Mouse (Mus musculus): ENCODE measurements at regions not wholly inside any gene's neighbourhood (a gene's known extent, or its start where the extent isn't known, plus 50 kb on each side); places are given as distances from the start of the nearest gene placed in this dataset.

GRCm38 (mm10) chr14:33797551-33798303 is 125.7 kb upstream of the Gdf10 start:
- DNase-seq (ENCODE audit: extremely low spot score) = no peak

GRCm38 (mm10) chr14:33804321-33804720 is 119.1 kb upstream of the Gdf10 start:
- DNase-seq (ENCODE audit: extremely low spot score) = no peak

GRCm38 (mm10) chr14:33804721-33805120 is 118.7 kb upstream of the Gdf10 start:
- DNase-seq (ENCODE audit: extremely low spot score) = no peak

- no peak for DNase-seq (ENCODE audit: extremely low spot score)
These were observed 116.2 kb upstream of the Gdf10 start for GRCm38 (mm10) chr14:33807196-33807595.

GRCm38 (mm10) chr14:33808593-33809265 is 114.7 kb upstream of the Gdf10 start:
- DNase-seq (ENCODE audit: extremely low spot score) = peak; percentile 45

- no peak for DNase-seq (ENCODE audit: extremely low spot score)
These were observed 112.8 kb upstream of the Gdf10 start for GRCm38 (mm10) chr14:33810584-33810983.

DNA sequence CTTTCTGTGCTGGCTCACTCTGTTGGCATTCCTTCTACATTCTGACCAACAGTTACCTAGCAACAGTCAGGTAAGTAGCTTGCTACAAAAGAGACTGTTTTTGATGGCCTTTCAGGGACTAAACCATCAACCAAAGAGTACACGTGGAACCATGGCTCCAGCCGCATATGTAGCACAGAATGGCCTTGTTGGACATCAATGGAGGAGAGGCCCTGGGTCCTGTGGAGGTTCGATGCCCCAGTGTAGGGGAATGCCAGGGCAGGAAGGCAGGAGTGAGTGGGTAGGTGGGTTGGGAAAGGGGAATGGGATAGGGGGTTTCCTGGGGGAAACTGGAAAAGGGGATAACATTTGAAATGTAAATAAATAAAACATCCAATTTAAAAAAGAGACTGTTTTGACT is 112.1 kb upstream of the Gdf10 start:
- no peak for DNase-seq (ENCODE audit: extremely low spot score)

GRCm38 (mm10) chr14:33812266-33812665 is 111.1 kb upstream of the Gdf10 start:
- no peak for DNase-seq (ENCODE audit: extremely low spot score)

- no peak for DNase-seq (ENCODE audit: extremely low spot score)
These were observed 110.6 kb upstream of the Gdf10 start for GRCm38 (mm10) chr14:33812772-33813171.

DNA sequence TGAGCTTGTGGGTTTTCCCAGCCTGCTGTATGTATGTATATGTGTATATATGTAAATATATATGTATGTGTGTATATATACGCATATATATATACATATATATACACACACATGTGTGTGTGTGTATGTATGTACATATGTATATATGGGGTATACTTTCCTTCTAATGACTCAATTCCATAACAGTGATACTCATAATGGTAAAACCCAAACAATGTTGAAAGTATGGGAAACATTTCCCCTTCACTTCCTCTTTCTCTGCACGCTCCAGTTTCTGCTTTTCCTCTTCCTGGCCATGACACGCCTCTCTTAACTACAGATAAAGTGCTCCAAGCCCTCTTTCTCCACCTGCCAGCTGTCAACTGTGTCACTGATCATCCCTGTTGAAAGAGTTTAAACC is 110.1 kb upstream of the Gdf10 start:
- DNase-seq (ENCODE audit: extremely low spot score) = no peak

GRCm38 (mm10) chr14:33814107-33814506 is 109.3 kb upstream of the Gdf10 start:
- DNase-seq (ENCODE audit: extremely low spot score) = no peak

DNA sequence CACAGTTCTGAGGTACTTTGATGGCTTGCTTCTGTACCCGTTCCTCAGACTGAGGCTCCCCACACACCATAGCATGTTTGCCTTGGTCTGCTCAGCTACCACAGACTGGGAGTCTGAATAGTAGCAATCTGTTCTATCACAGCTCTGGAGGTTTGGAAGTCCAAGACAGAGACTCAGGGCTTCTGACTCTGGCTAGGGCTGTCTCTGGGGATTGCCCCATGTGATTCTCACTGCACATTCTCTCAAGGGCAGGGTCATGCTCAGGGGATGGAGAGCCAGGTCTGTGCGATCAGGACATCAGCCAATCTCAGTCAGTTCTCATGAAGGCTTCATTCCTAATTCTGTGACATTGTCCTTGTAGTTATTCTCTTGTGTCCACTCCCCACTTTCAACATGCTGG is 108.8 kb upstream of the Gdf10 start:
- no peak for DNase-seq (ENCODE audit: extremely low spot score)

DNA sequence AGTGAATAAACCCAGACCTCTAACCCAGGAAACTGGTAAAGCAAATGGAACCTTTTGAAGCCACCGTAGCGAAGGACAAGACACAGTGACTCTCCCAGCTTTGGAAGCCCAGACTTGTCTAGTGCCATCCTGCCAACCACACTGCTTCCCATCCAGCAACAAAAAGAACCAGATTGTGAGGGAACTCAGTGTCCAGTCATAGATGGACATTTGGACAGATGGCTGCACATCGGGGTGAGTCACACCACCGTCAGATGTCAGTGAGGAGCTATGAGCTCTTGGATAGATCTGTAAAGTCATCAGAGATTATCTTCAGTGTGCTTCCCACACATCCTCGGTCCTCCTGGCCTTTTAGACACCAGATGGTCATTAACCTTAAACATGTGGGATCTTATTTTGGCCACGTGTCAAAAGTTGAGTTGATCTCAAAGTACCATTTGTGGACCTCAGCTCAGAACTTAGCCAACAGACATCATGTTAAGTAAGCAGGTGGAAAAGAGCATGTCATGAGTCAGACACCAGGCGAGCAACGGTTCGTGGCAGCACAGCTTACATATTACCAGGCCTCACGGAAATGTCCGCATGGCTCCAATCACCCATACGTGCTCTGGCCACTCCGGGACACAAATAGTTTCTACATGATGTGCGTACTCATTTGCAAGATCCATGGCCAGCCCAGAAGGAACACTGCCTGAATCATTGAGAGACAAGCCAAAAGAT is 102.7 kb upstream of the Gdf10 start:
- DNase-seq (ENCODE audit: extremely low spot score) = no peak

GRCm38 (mm10) chr14:33821436-33821835 is 102.0 kb upstream of the Gdf10 start:
- DNase-seq (ENCODE audit: extremely low spot score) = no peak

- peak; percentile 24 for DNase-seq (ENCODE audit: extremely low spot score)
These were observed 98.9 kb upstream of the Gdf10 start for GRCm38 (mm10) chr14:33824421-33824874.

DNA sequence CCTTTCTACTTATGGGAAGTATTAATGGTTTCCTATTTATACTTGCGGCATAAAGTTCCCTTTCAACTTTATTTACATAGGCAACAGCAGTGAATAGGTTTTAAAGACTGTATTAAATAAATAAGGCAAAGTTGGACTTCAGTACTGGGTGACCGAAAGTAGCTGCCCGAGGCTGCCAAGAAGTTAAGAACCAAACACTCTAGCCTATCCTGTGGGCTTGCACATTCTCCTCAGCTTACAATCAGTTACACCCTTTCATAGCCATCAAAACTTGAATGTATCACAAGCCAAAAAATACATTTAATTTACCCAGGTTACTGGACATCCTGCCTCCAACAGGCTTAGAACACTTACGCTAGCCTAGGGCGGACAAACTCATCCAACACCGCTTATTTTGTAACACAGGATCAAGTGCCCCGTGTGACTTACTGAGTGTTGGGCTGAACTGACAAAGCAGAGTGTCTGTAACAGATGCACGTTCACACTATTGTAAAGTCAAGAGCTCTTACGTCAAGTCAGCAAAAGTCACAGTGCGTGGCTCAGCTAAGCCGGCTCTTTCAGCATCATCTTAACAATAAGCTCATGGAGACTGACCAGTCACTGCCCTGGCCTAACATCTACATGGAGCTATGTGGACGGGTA is 97.3 kb upstream of the Gdf10 start:
- DNase-seq (ENCODE audit: extremely low spot score) = no peak

DNA sequence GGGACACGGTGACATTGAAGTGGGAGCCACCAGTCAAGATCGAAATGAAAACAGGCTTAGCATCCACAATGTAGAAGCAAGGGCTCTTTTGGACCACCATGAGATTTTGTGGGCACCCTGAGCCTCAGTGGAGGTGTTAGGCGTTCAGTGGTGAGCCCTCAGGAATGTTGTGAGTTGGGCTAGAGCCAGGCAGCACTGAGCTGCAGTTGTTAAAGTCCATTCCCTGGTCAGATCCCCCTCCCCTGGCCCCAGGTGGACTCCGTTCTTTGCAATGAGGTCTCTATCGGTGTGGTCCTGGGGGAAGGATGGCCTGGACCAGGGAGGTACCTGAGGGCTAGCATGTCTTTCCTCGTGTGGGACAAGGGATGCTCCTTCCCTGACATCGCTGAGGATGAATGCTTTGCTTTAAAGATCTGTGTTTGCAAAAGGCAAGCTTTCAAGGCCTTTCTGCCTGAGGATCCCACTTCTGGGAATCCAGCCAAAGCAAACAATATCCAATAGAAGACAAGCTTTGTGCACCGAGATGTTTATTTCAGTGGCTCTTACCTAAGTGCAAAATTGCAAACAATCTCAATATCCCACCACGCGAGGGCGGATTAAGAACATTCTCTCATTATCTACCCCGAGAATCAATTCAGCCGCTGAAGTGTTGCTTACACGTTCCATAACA is 90.6 kb upstream of the Gdf10 start:
- no peak for DNase-seq (ENCODE audit: extremely low spot score)

DNA sequence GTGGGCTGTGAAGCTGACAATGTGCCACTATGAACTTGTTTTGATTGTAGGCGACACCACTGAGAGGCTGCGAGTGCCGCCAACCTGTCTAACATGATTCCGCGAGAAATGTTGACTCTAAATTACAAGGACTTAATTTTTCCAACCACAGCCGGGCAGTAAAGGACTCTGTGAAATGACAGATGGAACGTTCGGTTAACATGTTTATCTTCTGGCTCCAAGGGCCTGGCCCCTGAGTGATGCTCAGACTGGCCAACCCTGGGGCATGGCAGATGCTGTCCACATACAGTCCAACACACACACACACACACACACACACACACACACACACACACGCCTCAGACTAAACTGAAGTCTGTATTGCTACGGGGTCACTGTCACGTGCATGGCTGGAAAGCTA is 87.0 kb upstream of the Gdf10 start:
- DNase-seq (ENCODE audit: extremely low spot score) = no peak

DNA sequence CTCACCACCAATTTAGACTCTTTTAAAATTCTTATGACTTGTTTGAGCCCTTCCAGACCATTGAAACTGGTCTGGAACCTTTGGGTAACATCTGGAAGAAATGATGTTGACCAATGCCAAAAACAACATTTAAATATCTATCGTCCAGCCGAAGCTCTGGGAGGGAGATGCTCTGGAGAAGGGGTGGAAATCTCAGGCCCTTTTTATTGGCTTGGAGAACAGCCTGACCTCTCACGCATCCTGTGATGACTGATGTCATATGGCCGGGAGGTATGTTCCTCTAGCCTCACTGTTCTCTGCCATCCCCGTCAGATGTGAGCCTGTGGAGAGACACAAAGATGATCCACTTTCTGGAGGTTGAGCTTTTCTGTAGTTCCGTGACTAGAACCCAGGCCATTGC is 81.6 kb upstream of the Gdf10 start:
- DNase-seq (ENCODE audit: extremely low spot score) = no peak

DNA sequence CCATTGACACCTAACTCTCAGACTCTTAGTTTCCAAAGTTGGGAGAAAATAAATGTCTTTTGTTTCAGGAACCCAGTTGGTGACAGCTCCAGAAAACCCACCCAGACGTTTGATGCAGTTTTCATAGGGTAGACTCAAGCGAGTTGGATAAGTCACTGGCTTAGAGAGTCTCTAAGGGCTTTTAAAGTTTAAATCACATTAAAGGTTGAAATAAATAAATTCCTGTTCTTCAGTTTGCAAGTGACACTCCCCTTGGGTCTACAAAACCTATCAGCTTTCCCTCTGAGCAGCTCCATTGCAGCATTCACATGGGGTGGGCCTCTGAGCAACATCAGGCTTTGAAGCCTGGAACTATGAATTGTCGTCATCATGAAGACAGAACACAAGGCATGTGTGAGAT is 69.9 kb upstream of the Gdf10 start:
- no peak for DNase-seq (ENCODE audit: extremely low spot score)

GRCm38 (mm10) chr14:33854181-33854580 is 69.2 kb upstream of the Gdf10 start:
- DNase-seq (ENCODE audit: extremely low spot score) = no peak

- DNase-seq (ENCODE audit: extremely low spot score) = no peak
These were observed 66.4 kb upstream of the Gdf10 start for GRCm38 (mm10) chr14:33856992-33857391.

Measured in embryo, embryonic 9.5 days (tissue).